Mouse (Mus musculus) liver, adult 2 months (tissue): ENCODE data around the gene Iltifb.
"Not testable (repeated sequence)": the region's sequence is repeated elsewhere in the genome, so short reads cannot be mapped to it uniquely, and the experiment has no call there.

ENCODE experiments used
- CTCF ChIP-seq: fragments of 200-500 bp; IDR thresholded peaks from 2 replicates; pipeline ENCODE4 v1.5.1; 2011; ENCODE audit warnings: low read depth, low read length, control low read depth
- POLR2A ChIP-seq: fragments of 200-500 bp; IDR thresholded peaks from 2 replicates; pipeline ENCODE4 v1.6.1; 2011; ENCODE audit warnings: low read length, control low read depth; ENCODE audit not compliant: insufficient read depth; ENCODE audit errors: extremely low read depth

DNA sequence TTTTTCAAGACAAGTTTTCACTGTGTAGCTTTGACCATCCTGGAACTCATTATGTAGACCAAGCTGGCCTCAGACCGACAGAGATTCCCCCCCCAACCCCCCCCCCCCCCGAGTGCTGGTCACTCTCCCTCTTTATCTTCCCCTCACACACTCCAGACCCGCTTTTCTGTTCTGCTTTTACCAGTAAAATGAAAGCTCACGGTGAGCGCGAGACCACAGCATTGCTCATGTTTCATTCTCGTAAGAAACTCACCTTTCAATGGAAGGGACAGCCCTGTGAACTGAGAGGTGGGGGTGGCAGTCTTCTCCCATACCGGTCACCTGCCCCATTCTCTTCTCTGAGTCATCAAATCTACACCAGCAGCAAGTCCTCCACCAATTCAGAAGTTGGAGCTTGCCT is 26.0 kb downstream of the Iltifb start:
- TF ChIP-seq POLR2A, CTCF: not testable (repeated sequence)
